Mouse (Mus musculus) gonadal fat pad, adult 2 months (tissue): ENCODE measurements around the gene Knop1. TPM values are rescaled to one million over a fixed set of nuclear protein-coding genes. Genes with fewer than 3 reads are reported as not detected.

Experiments used
- DNase-seq: peaks from one replicate; pipeline ENCODE4 v3.0.0-alpha.2; 2012; ENCODE audit warnings: low read depth
- polyA plus RNA-seq: library from polyadenylated mRNA; depleted of rRNA; stranded (reverse); fragments of >200 nt; gene quantifications from 2 replicates; pipeline ENCODE4 v1.2.3, GENCODE M21; 2012

The Knop1 gene
- polyA plus RNA-seq, 1 experiment = 12.9 TPM

GRCm38 (mm10) chr7:118848796-118849195 is 7.3 kb downstream of the Knop1 start:
- no peak for DNase-seq

GRCm38 (mm10) chr7:118846329-118846728 is 9.7 kb downstream of the Knop1 start:
- no peak for DNase-seq

- no peak for DNase-seq
These were observed 10.9 kb downstream of the Knop1 start for GRCm38 (mm10) chr7:118845141-118845540.

GRCm38 (mm10) chr7:118842938-118843337 is 13.1 kb downstream of the Knop1 start:
- DNase-seq = no peak

- no peak for DNase-seq
These were observed 14.3 kb downstream of the Knop1 start for GRCm38 (mm10) chr7:118841796-118842195.

- no peak for DNase-seq
These were observed 14.9 kb downstream of the Knop1 start for GRCm38 (mm10) chr7:118841030-118841745.

GRCm38 (mm10) chr7:118837901-118838300 is 18.2 kb downstream of the Knop1 start:
- no peak for DNase-seq

- no peak for DNase-seq
These were observed 28.1 kb downstream of the Knop1 start for GRCm38 (mm10) chr7:118827975-118828416.

GRCm38 (mm10) chr7:118824451-118824850 is 31.6 kb downstream of the Knop1 start:
- DNase-seq = no peak

GRCm38 (mm10) chr7:118821887-118822556 is 34.0 kb downstream of the Knop1 start:
- no peak for DNase-seq

- DNase-seq = no peak
These were observed 34.7 kb downstream of the Knop1 start for GRCm38 (mm10) chr7:118821356-118821755.

- no peak for DNase-seq
These were observed 36.4 kb downstream of the Knop1 start for GRCm38 (mm10) chr7:118819666-118820065.

GRCm38 (mm10) chr7:118817741-118818140 is 38.3 kb downstream of the Knop1 start:
- no peak for DNase-seq

- no peak for DNase-seq
These were observed 39.8 kb downstream of the Knop1 start for GRCm38 (mm10) chr7:118816275-118816674.

GRCm38 (mm10) chr7:118813592-118813991 is 42.5 kb downstream of the Knop1 start:
- no peak for DNase-seq

- DNase-seq = no peak
These were observed 44.5 kb downstream of the Knop1 start for GRCm38 (mm10) chr7:118811407-118812106.

GRCm38 (mm10) chr7:118807899-118808298 is 48.2 kb downstream of the Knop1 start:
- no peak for DNase-seq

- DNase-seq = no peak
These were observed 49.2 kb downstream of the Knop1 start for GRCm38 (mm10) chr7:118806631-118807411.

- no peak for DNase-seq
These were observed 52.6 kb downstream of the Knop1 start for GRCm38 (mm10) chr7:118803425-118803824.

- no peak for DNase-seq
These were observed 54.3 kb downstream of the Knop1 start for GRCm38 (mm10) chr7:118801791-118802190.

GRCm38 (mm10) chr7:118800112-118800734 is 55.8 kb downstream of the Knop1 start:
- DNase-seq = no peak
